Mouse (Mus musculus) neural tube, embryonic 14.5 days (tissue): ENCODE results near the gene Mis12. TPM values are rescaled to one million over a fixed set of nuclear protein-coding genes. Genes with fewer than 3 reads are reported as not detected.

Experiments used
- ATAC-seq: fragments of 200-750 bp; cut with Nextera tagmentation; 2 replicates; pipeline ENCODE4 v1.8.0; 2017; ENCODE audit warnings: low read depth, mild to moderate bottlenecking, moderate TSS enrichment, moderate library complexity
- H3K27ac ChIP-seq: fragments of 300-500 bp; sonication (generic); 2 replicates; pipeline ENCODE4 v1.5.1; 2014; ENCODE audit warnings: low read depth, mild to moderate bottlenecking, control low read depth, low read length, moderate library complexity, mixed read lengths
- H3K27me3 ChIP-seq: fragments of 300-500 bp; sonication (generic); 2 replicates; pipeline ENCODE4 v1.6.1; 2014; ENCODE audit warnings: low read length; ENCODE audit not compliant: control insufficient read depth, insufficient read depth
- H3K36me3 ChIP-seq: fragments of 300-500 bp; sonication (generic); 2 replicates; pipeline ENCODE4 v1.6.1; 2014; ENCODE audit warnings: low read length, mixed read lengths; ENCODE audit not compliant: control insufficient read depth, insufficient read depth
- H3K4me1 ChIP-seq: fragments of 300-500 bp; sonication (generic); 2 replicates; pipeline ENCODE4 v1.6.1; 2014; ENCODE audit warnings: low read length; ENCODE audit not compliant: control insufficient read depth, insufficient read depth
- H3K4me2 ChIP-seq: fragments of 300-500 bp; sonication (generic); 2 replicates; pipeline ENCODE4 v1.6.1; 2014; ENCODE audit warnings: mild to moderate bottlenecking, low read depth, low read length, control low read depth
- H3K4me3 ChIP-seq: fragments of 300-500 bp; sonication (generic); 2 replicates; pipeline ENCODE4 v1.5.1; 2014; ENCODE audit warnings: low read depth, low read length, control low read depth, mixed read lengths
- H3K9ac ChIP-seq: fragments of 300-500 bp; sonication (generic); replicated peaks from 2 replicates; pipeline ENCODE4 v1.6.1; 2014; ENCODE audit warnings: low read depth, mild to moderate bottlenecking, control low read depth, low read length, mixed read lengths
- H3K9me3 ChIP-seq: fragments of 300-500 bp; sonication (generic); 2 replicates; pipeline ENCODE4 v1.6.1; 2016; ENCODE audit warnings: low read length; ENCODE audit not compliant: control insufficient read depth
- WGBS: fragments of 180-500 bp; shearing (Covaris S2); extraction: QIAGEN DNeasy Blood & Tissue Kit; methylation state at CpG from one replicate; pipeline ENCODE4 v1.1.7; 2014; 5-methylcytosine and 5-hydroxymethylcytosine counted together
- polyA plus RNA-seq: library from polyadenylated mRNA; unstranded; fragments of >200 nt; fragmentation: Nextera tagmentation; extraction: Ambion mirVana; gene quantifications from 2 replicates; pipeline ENCODE4 v1.2.1, GENCODE M21; 2014

Gene Mis12
- polyA plus RNA-seq, 1 experiment from 2014 or later, result 20.9 TPM

- ATAC-seq, result no peak
- Histone ChIP-seq H3K4me3 (no peak overlapping the region), H3K9me3 (no peaks in the 10 kb centered on the region), H3K4me1 (peaks cover 8% of the 10 kb centered on the region; the same call in 1 of the 2 replicates), H3K27ac (no peak overlapping the region), H3K4me2 (no peak overlapping the region), H3K9ac (no peak overlapping the region), H3K36me3 (peaks cover 28% of the 10 kb centered on the region), H3K27me3 (no peaks in the 10 kb centered on the region)
- WGBS, result 92% methylated on average over 7 of the region's 7 CpGs
Measured at GRCm38 (mm10) chr11:71007831-71008230, 11.6 kb upstream of the Mis12 start.

GRCm38 (mm10) chr11:71008321-71008720 lies 11.1 kb upstream of the Mis12 start:
- WGBS, result 93% methylated on average over 3 of the region's 3 CpGs
- no peak for ATAC-seq
- H3K27ac ChIP-seq, result no peak overlapping the region
- no peak overlapping the region for H3K9ac ChIP-seq
- no peak overlapping the region for H3K4me2 ChIP-seq
- no peaks in the 10 kb centered on the region for H3K9me3 ChIP-seq
- H3K27me3 ChIP-seq, result no peaks in the 10 kb centered on the region
- H3K4me3 ChIP-seq, result no peak overlapping the region
- peaks cover 3% of the 10 kb centered on the region; the same call in 1 of the 2 replicates for H3K4me1 ChIP-seq
- H3K36me3 ChIP-seq, result peaks cover 28% of the 10 kb centered on the region

GRCm38 (mm10) chr11:71012743-71013142 lies 6.7 kb upstream of the Mis12 start:
- H3K27ac ChIP-seq, result no peak overlapping the region
- no peak for ATAC-seq
- H3K4me1 ChIP-seq, result peaks cover 10% of the 10 kb centered on the region
- H3K4me2 ChIP-seq, result no peak overlapping the region
- no peaks in the 10 kb centered on the region for H3K9me3 ChIP-seq
- no peaks in the 10 kb centered on the region for H3K27me3 ChIP-seq
- H3K36me3 ChIP-seq, result peaks cover 28% of the 10 kb centered on the region
- WGBS, result 98% methylated on average over 7 of the region's 7 CpGs
- no peak overlapping the region for H3K4me3 ChIP-seq
- no peak overlapping the region for H3K9ac ChIP-seq

GRCm38 (mm10) chr11:71017051-71017450 lies 2.4 kb upstream of the Mis12 start:
- Histone ChIP-seq H3K4me3 (no peak overlapping the region), H3K4me2 (no peak overlapping the region), H3K27me3 (no peaks in the 10 kb centered on the region), H3K9me3 (no peaks in the 10 kb centered on the region), H3K27ac (no peak overlapping the region), H3K9ac (no peak overlapping the region), H3K36me3 (peaks cover 8% of the 10 kb centered on the region), H3K4me1 (peaks cover 26% of the 10 kb centered on the region)
- ATAC-seq, result no peak
- 90% methylated on average over 1 of the region's 1 CpGs for WGBS

- Histone ChIP-seq H3K36me3 (no peaks in the 10 kb centered on the region), H3K4me2 (peak overlapping the region; percentile 69), H3K27me3 (no peaks in the 10 kb centered on the region), H3K9me3 (no peaks in the 10 kb centered on the region), H3K4me3 (peak overlapping the region; percentile 75), H3K9ac (peak overlapping the region; percentile 87), H3K27ac (peak overlapping the region; percentile 82), H3K4me1 (peaks cover 26% of the 10 kb centered on the region)
- 7% methylated on average over 28 of the region's 28 CpGs for whole genome bisulfite sequencing
- peak; percentile 10; the same call in 1 of the 2 replicates for ATAC-seq
Measured at GRCm38 (mm10) chr11:71018416-71019200, 803 bp upstream of the Mis12 start.

GRCm38 (mm10) chr11:71028280-71028679 lies 8.9 kb downstream of the Mis12 start:
- 78% methylated on average over 3 of the region's 3 CpGs for WGBS
- H3K27me3 ChIP-seq, result no peaks in the 10 kb centered on the region
- ATAC-seq, result no peak
- H3K4me2 ChIP-seq, result no peak overlapping the region
- H3K9me3 ChIP-seq, result no peaks in the 10 kb centered on the region
- H3K9ac ChIP-seq, result no peak overlapping the region
- peaks cover 16% of the 10 kb centered on the region for H3K4me1 ChIP-seq
- no peak overlapping the region for H3K27ac ChIP-seq
- H3K4me3 ChIP-seq, result no peak overlapping the region
- H3K36me3 ChIP-seq, result peaks cover 26% of the 10 kb centered on the region

GRCm38 (mm10) chr11:71029403-71030118 lies 10.2 kb downstream of the Mis12 start:
- ATAC-seq, result no peak
- no peak overlapping the region for H3K4me3 ChIP-seq
- H3K9ac ChIP-seq, result no peak overlapping the region
- H3K27me3 ChIP-seq, result no peaks in the 10 kb centered on the region
- H3K4me1 ChIP-seq, result peaks cover 16% of the 10 kb centered on the region
- peaks cover 26% of the 10 kb centered on the region for H3K36me3 ChIP-seq
- no peak overlapping the region for H3K27ac ChIP-seq
- no peaks in the 10 kb centered on the region for H3K9me3 ChIP-seq
- WGBS, result 80% methylated on average over 3 of the region's 3 CpGs
- no peak overlapping the region for H3K4me2 ChIP-seq

GRCm38 (mm10) chr11:71032070-71032469 lies 12.7 kb downstream of the Mis12 start:
- WGBS, result 60% methylated on average over 7 of the region's 7 CpGs
- Histone ChIP-seq H3K4me1 (peaks cover 16% of the 10 kb centered on the region), H3K27ac (peak overlapping the region; percentile 97), H3K27me3 (no peaks in the 10 kb centered on the region), H3K4me3 (peak overlapping the region; percentile 77), H3K4me2 (peak overlapping the region; percentile 82), H3K9me3 (no peaks in the 10 kb centered on the region), H3K36me3 (peaks cover 4% of the 10 kb centered on the region; the same call in 1 of the 2 replicates), H3K9ac (peak overlapping the region; percentile 92)
- ATAC-seq, result no peak
